Mouse (Mus musculus): Measurements from ENCODE around the gene Mllt11. TPM values are rescaled to one million over a fixed set of nuclear protein-coding genes. Genes with fewer than 3 reads are reported as not detected.

The Mllt11 gene
- polyA plus RNA-seq, 1 experiment from 2014 or later = 14.8 TPM

- Histone ChIP-seq H3K27ac (no peak overlapping the region), H3K4me1 (replicated peaks) (no peaks in the 10 kb centered on the region), H3K9ac (replicated peaks) (no peak overlapping the region), H3K4me2 (no peak overlapping the region), H3K36me3 (peaks cover 73% of the 10 kb centered on the region), H3K4me3 (replicated peaks) (no peak overlapping the region), H3K9me3 (no peaks in the 10 kb centered on the region), H3K27me3 (no peaks in the 10 kb centered on the region)
- ATAC-seq (ENCODE audit: insufficient number of reproducible peaks, insufficient read depth, low FRiP score, low TSS enrichment, low read depth) = no peak
- 94% methylated on average over 9 of the region's 9 CpGs for WGBS
These were observed 47.0 kb downstream of the Mllt11 start for GRCm38 (mm10) chr3:95184796-95185577.

GRCm38 (mm10) chr3:95181841-95182240, 50.1 kb downstream of the Mllt11 start:
- Histone ChIP-seq H3K4me2 (no peak overlapping the region), H3K4me1 (replicated peaks) (no peaks in the 10 kb centered on the region), H3K9ac (replicated peaks) (no peak overlapping the region), H3K4me3 (replicated peaks) (no peak overlapping the region), H3K9me3 (no peaks in the 10 kb centered on the region), H3K36me3 (peaks cover 42% of the 10 kb centered on the region), H3K27ac (no peak overlapping the region), H3K27me3 (no peaks in the 10 kb centered on the region)
- ATAC-seq (ENCODE audit: insufficient number of reproducible peaks, insufficient read depth, low FRiP score, low TSS enrichment, low read depth) = no peak
- 73% methylated on average over 1 of the region's 1 CpGs for WGBS

- Histone ChIP-seq H3K4me2 (no peak overlapping the region), H3K4me3 (replicated peaks) (no peak overlapping the region), H3K9ac (replicated peaks) (no peak overlapping the region), H3K27me3 (no peaks in the 10 kb centered on the region), H3K36me3 (peaks cover 23% of the 10 kb centered on the region), H3K4me1 (replicated peaks) (no peaks in the 10 kb centered on the region), H3K27ac (no peak overlapping the region), H3K9me3 (no peaks in the 10 kb centered on the region)
- ATAC-seq (ENCODE audit: insufficient number of reproducible peaks, insufficient read depth, low FRiP score, low TSS enrichment, low read depth) = no peak
- 72% methylated on average over 3 of the region's 3 CpGs for WGBS
These were observed 52.1 kb downstream of the Mllt11 start for GRCm38 (mm10) chr3:95179890-95180289.

GRCm38 (mm10) chr3:95178948-95179347, 53.0 kb downstream of the Mllt11 start:
- Histone ChIP-seq H3K36me3 (peaks cover 14% of the 10 kb centered on the region), H3K4me2 (no peak overlapping the region), H3K9me3 (no peaks in the 10 kb centered on the region), H3K27me3 (peaks cover 2% of the 10 kb centered on the region), H3K4me3 (replicated peaks) (no peak overlapping the region), H3K9ac (replicated peaks) (no peak overlapping the region), H3K27ac (no peak overlapping the region), H3K4me1 (replicated peaks) (peaks cover 4% of the 10 kb centered on the region; the same call in 1 of the 2 replicates)
- 86% methylated on average over 5 of the region's 5 CpGs for WGBS
- ATAC-seq (ENCODE audit: insufficient number of reproducible peaks, insufficient read depth, low FRiP score, low TSS enrichment, low read depth) = no peak

GRCm38 (mm10) chr3:95177583-95177982, 54.4 kb downstream of the Mllt11 start:
- Histone ChIP-seq H3K27ac (no peak overlapping the region), H3K9ac (replicated peaks) (no peak overlapping the region), H3K4me3 (replicated peaks) (no peak overlapping the region), H3K36me3 (peaks cover 14% of the 10 kb centered on the region), H3K4me2 (no peak overlapping the region), H3K9me3 (no peaks in the 10 kb centered on the region), H3K27me3 (peaks cover 16% of the 10 kb centered on the region), H3K4me1 (replicated peaks) (peaks cover 16% of the 10 kb centered on the region)
- 67% methylated on average over 6 of the region's 6 CpGs for WGBS
- no peak for ATAC-seq (ENCODE audit: insufficient number of reproducible peaks, insufficient read depth, low FRiP score, low TSS enrichment, low read depth)

- no peak overlapping the region for H3K27ac ChIP-seq
- peaks cover 22% of the 10 kb centered on the region for H3K36me3 ChIP-seq
- no peak for ATAC-seq (ENCODE audit: insufficient number of reproducible peaks, insufficient read depth, low FRiP score, low TSS enrichment, low read depth)
- H3K4me1 ChIP-seq (replicated peaks) = peaks cover 19% of the 10 kb centered on the region
- H3K27me3 ChIP-seq = peaks cover 27% of the 10 kb centered on the region
- H3K4me3 ChIP-seq (replicated peaks) = no peak overlapping the region
- no peaks in the 10 kb centered on the region for H3K9me3 ChIP-seq
- WGBS = 75% methylated on average over 3 of the region's 3 CpGs
- no peak overlapping the region for H3K9ac ChIP-seq (replicated peaks)
- no peak overlapping the region for H3K4me2 ChIP-seq
These were observed 55.5 kb downstream of the Mllt11 start for GRCm38 (mm10) chr3:95176500-95176899.

GRCm38 (mm10) chr3:95174011-95174592, 57.9 kb downstream of the Mllt11 start:
- Histone ChIP-seq H3K4me2 (peak overlapping the region; percentile 48), H3K27me3 (peaks cover 51% of the 10 kb centered on the region), H3K4me1 (replicated peaks) (peaks cover 19% of the 10 kb centered on the region), H3K4me3 (replicated peaks) (peak overlapping the region; percentile 28; the same call in 1 of the 2 replicates), H3K9ac (replicated peaks) (no peak overlapping the region), H3K9me3 (no peaks in the 10 kb centered on the region), H3K36me3 (peaks cover 46% of the 10 kb centered on the region), H3K27ac (no peak overlapping the region)
- 6% methylated on average over 16 of the region's 16 CpGs for WGBS
- ATAC-seq (ENCODE audit: insufficient number of reproducible peaks, insufficient read depth, low FRiP score, low TSS enrichment, low read depth) = no peak

- ATAC-seq (ENCODE audit: insufficient number of reproducible peaks, insufficient read depth, low FRiP score, low TSS enrichment, low read depth) = peak; percentile 49; the same call in 1 of the 2 replicates
- H3K27me3 ChIP-seq = peaks cover 53% of the 10 kb centered on the region
- 6% methylated on average over 58 of the region's 58 CpGs for WGBS
These were observed 58.6 kb downstream of the Mllt11 start for GRCm38 (mm10) chr3:95173256-95173949.

GRCm38 (mm10) chr3:95172526-95173255, 59.3 kb downstream of the Mllt11 start:
- H3K36me3 ChIP-seq = peaks cover 60% of the 10 kb centered on the region
- 20% methylated on average over 83 of the region's 84 CpGs for WGBS
- peak overlapping the region; percentile 40 for H3K9ac ChIP-seq (replicated peaks)
- no peak overlapping the region for H3K27ac ChIP-seq
- ATAC-seq (ENCODE audit: insufficient number of reproducible peaks, insufficient read depth, low FRiP score, low TSS enrichment, low read depth) = 0 out of 2 replicates have a peak, but pooled peaks have one; percentile 12
- H3K4me2 ChIP-seq = peak overlapping the region; percentile 48
- H3K9me3 ChIP-seq = no peaks in the 10 kb centered on the region
- H3K4me1 ChIP-seq (replicated peaks) = peaks cover 19% of the 10 kb centered on the region
- peak overlapping the region; percentile 28 for H3K4me3 ChIP-seq (replicated peaks)
- peaks cover 53% of the 10 kb centered on the region for H3K27me3 ChIP-seq

More at GRCm38 (mm10) chr3:95173256-95173949, 58.6 kb downstream of the Mllt11 start:
- Histone ChIP-seq H3K4me3 (replicated peaks) (peak overlapping the region; percentile 28), H3K9ac (replicated peaks) (peak overlapping the region; percentile 40), H3K4me1 (replicated peaks) (peaks cover 19% of the 10 kb centered on the region), H3K27ac (no peak overlapping the region), H3K36me3 (peaks cover 53% of the 10 kb centered on the region), H3K4me2 (peak overlapping the region; percentile 48), H3K9me3 (no peaks in the 10 kb centered on the region)

GRCm38 (mm10) chr3:95171105-95171504, 60.9 kb downstream of the Mllt11 start:
- H3K9ac ChIP-seq (replicated peaks) = no peak overlapping the region
- H3K9me3 ChIP-seq = no peaks in the 10 kb centered on the region
- peaks cover 76% of the 10 kb centered on the region for H3K36me3 ChIP-seq
- peaks cover 19% of the 10 kb centered on the region for H3K4me1 ChIP-seq (replicated peaks)
- peaks cover 53% of the 10 kb centered on the region for H3K27me3 ChIP-seq
- no peak overlapping the region for H3K4me3 ChIP-seq (replicated peaks)
- WGBS = 80% methylated on average over 6 of the region's 6 CpGs
- ATAC-seq (ENCODE audit: insufficient number of reproducible peaks, insufficient read depth, low FRiP score, low TSS enrichment, low read depth) = no peak
- no peak overlapping the region for H3K27ac ChIP-seq
- H3K4me2 ChIP-seq = no peak overlapping the region
